Mouse (Mus musculus) liver, embryonic 14.5 days (tissue): Measurements from ENCODE around the gene Cnot10.
A peak's percentile ranks its signal among the peaks of the same experiment; 100 is the strongest.

Experiments used
- CTCF ChIP-seq: IDR thresholded peaks from 2 replicates; pipeline ENCODE4 v1.5.1; 2016; ENCODE audit warnings: antibody characterized with exemption, low read depth, control low read depth
- EP300 ChIP-seq: IDR thresholded peaks from 2 replicates; pipeline ENCODE4 v1.6.1; 2016; ENCODE audit warnings: antibody characterized with exemption, low read depth

- no peak for TF ChIP-seq CTCF
- peak; percentile 52 for TF ChIP-seq EP300
Measured at GRCm38 (mm10) chr9:114578646-114579045, 61.3 kb downstream of the Cnot10 start.
